Mouse (Mus musculus): ENCODE results near the gene Fancl.

DNA sequence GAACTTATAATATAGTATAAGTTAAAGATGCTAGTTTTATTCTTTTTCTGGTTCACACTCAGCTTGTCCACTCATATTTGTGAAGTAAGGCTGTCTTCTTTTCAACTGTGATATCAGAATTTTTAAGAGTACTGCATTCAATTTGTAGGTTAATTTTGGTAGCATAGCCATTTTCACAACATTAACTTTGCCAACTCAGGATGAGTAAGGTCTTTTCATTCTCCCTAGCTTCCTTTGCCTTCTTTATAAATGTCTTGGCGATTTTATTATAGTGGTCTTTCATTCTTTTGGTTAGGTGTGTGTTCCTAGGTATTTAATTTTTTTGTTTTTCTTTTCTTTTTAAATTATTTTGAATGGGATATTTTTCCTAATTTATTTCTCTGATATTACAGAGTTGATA is 64.7 kb downstream of the Fancl start:
- no peak for TF ChIP-seq CTCF (IDR thresholded peaks at IDR 0.05; ENCODE audit: extremely low read depth, insufficient read depth, low read length)
- TF ChIP-seq POLR2A (IDR thresholded peaks at IDR 0.05; ENCODE audit: extremely low read depth, insufficient read depth, low read length), result no peak

All from cortical plate, adult 2 months (tissue).